Mouse (Mus musculus): ENCODE results near the gene Rasal1.

GRCm38 (mm10) chr5:120721005-120721404 is 72.4 kb downstream of the Rasal1 start:
- no peak for TF ChIP-seq CTCF (IDR thresholded peaks at IDR 0.05; ENCODE audit: control insufficient read depth, insufficient read depth, insufficient replicate concordance, low read depth, low read length)
- TF ChIP-seq POLR2A (IDR thresholded peaks at IDR 0.05; ENCODE audit: control insufficient read depth, low read depth, low read length): no peak
